Mouse (Mus musculus) brain, embryonic 14.5 days (tissue): Measurements from ENCODE around the gene Xpnpep1.

Experiments
- CTCF ChIP-seq: fragments of 200-500 bp; IDR thresholded peaks from 2 replicates; pipeline ENCODE4 v1.5.1; 2012; ENCODE audit warnings: inconsistent platforms, mild to moderate bottlenecking, moderate library complexity, borderline replicate concordance; ENCODE audit not compliant: insufficient read depth, insufficient read length; ENCODE audit errors: extremely low read depth
- POLR2A ChIP-seq: fragments of 200-500 bp; IDR thresholded peaks from 2 replicates; pipeline ENCODE4 v1.6.1; 2012; ENCODE audit warnings: mild to moderate bottlenecking, inconsistent platforms, borderline replicate concordance; ENCODE audit not compliant: poor library complexity, insufficient read depth, insufficient read length, severe bottlenecking; ENCODE audit errors: extremely low read depth

DNA sequence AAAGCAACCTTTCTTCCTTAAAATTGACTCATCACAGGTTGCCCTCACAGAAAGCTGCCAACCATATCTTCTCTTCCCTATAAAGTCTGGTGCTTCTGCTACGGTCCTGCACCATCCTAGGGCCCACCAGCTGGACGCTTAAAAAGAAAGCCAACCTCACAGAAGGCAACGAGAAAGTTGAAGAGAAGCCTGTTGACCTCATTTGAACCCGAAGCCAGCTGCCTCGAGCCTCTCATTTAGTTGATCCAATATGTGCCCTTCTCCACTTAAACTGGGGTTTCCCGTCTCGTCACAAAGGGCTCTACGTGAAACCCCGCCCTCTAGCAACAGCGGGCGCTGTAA is 35.9 kb upstream of the Xpnpep1 start:
- TF ChIP-seq CTCF (no peak), POLR2A (no peak)
